Mouse (Mus musculus): Measurements from ENCODE around the gene Aldoart2.
"Not testable (repeated sequence)": the region's sequence is repeated elsewhere in the genome, so short reads cannot be mapped to it uniquely, and the experiment has no call there.

Aldoart2 gene

GRCm38 (mm10) chr12:55573089-55573488, 8.1 kb downstream of the Aldoart2 start:
- in situ Hi-C loops (cut with MboI), result no loop called here

GRCm38 (mm10) chr12:55573794-55574193, 8.8 kb downstream of the Aldoart2 start:
- in situ Hi-C loops (cut with MboI), result no loop called here

GRCm38 (mm10) chr12:55586936-55587335, 21.9 kb downstream of the Aldoart2 start:
- in situ Hi-C loops (cut with MboI), result not testable (repeated sequence)

- in situ Hi-C loops (cut with MboI), result no loop called here
These were observed 33.5 kb downstream of the Aldoart2 start for GRCm38 (mm10) chr12:55598537-55598886.

GRCm38 (mm10) chr12:55598887-55599561, 34.0 kb downstream of the Aldoart2 start, which contains the start of gene Insm2:
Gene Insm2 (plus strand): TSS chr12:55599427.
- in situ Hi-C loops (cut with MboI), result no loop called here

- in situ Hi-C loops (cut with MboI), result no loop called here
These were observed 34.8 kb downstream of the Aldoart2 start for GRCm38 (mm10) chr12:55599639-55600502.

- in situ Hi-C loops (cut with MboI), result no loop called here
These were observed 35.5 kb downstream of the Aldoart2 start for GRCm38 (mm10) chr12:55600503-55600994.

GRCm38 (mm10) chr12:55604411-55604810, 39.4 kb downstream of the Aldoart2 start:
- in situ Hi-C loops (cut with MboI), result no loop called here

- in situ Hi-C loops (cut with MboI), result no loop called here
These were observed 42.9 kb downstream of the Aldoart2 start for GRCm38 (mm10) chr12:55607902-55608301.

- in situ Hi-C loops (cut with MboI), result no loop called here
These were observed 45.8 kb downstream of the Aldoart2 start for GRCm38 (mm10) chr12:55610812-55611211.

Measured in mature B cell (primary cell).